Mouse (Mus musculus) liver, embryonic 14.5 days (tissue): ENCODE measurements at regions not wholly inside any gene's neighbourhood (a gene's known extent, or its start where the extent isn't known, plus 50 kb on each side); places are given as distances from the start of the nearest gene placed in this dataset.

Source experiments
- ATAC-seq: fragments of 200-750 bp; cut with Nextera tagmentation; 2 replicates; pipeline ENCODE4 v1.8.0; 2017; ENCODE audit warnings: moderate number of reproducible peaks, mild to moderate bottlenecking, moderate library complexity; ENCODE audit not compliant: insufficient read depth
- DNase-seq, 3 experiments: peaks; one replicate each; pipeline ENCODE4 v3.0.0-alpha.2; 2012 to 2013; ENCODE audit warnings: low read depth in 3 of 3, low spot score in 3 of 3
- H3K27ac ChIP-seq: fragments of 300-500 bp; sonication (generic); 2 replicates; pipeline ENCODE4 v1.5.1; 2014; ENCODE audit warnings: moderate library complexity, mild to moderate bottlenecking, control low read depth, inconsistent platforms
- H3K27me3 ChIP-seq: fragments of 300-500 bp; sonication (generic); 2 replicates; pipeline ENCODE4 v1.6.1; 2014; ENCODE audit warnings: mild to moderate bottlenecking, low read length, moderate library complexity; ENCODE audit not compliant: control insufficient read depth, insufficient read depth
- H3K36me3 ChIP-seq: fragments of 300-500 bp; sonication (generic); replicated peaks from 2 replicates; pipeline ENCODE4 v1.6.1; 2014; ENCODE audit warnings: low read depth; ENCODE audit not compliant: control insufficient read depth, insufficient read depth
- H3K4me1 ChIP-seq, 2 experiments: fragments of 200-500 bp in 1 of 2; fragments of 300-500 bp in 1 of 2; sonication (generic) in 1 of 2; replicated peaks; 2 replicates each; pipeline ENCODE4 v1.6.1; 2012 to 2014; ENCODE audit warnings: antibody characterized with exemption in 1 of 2, inconsistent platforms in 1 of 2, low read length in 1 of 2; ENCODE audit not compliant: control insufficient read depth in 2 of 2, insufficient read depth in 2 of 2
- H3K4me2 ChIP-seq: fragments of 300-500 bp; sonication (generic); 2 replicates; pipeline ENCODE4 v1.6.1; 2014; ENCODE audit warnings: low read depth, mild to moderate bottlenecking, control low read depth, moderate library complexity
- H3K4me3 ChIP-seq, 2 experiments: fragments of 200-500 bp in 1 of 2; fragments of 300-500 bp in 1 of 2; sonication (generic) in 1 of 2; 2 replicates each; pipeline ENCODE4 v1.5.1; 2012 to 2014; ENCODE audit warnings: low read depth in 2 of 2, low read length in 2 of 2, mild to moderate bottlenecking in 2 of 2, control low read depth in 1 of 2, inconsistent platforms in 1 of 2, moderate library complexity in 1 of 2; ENCODE audit not compliant: insufficient read depth in 1 of 2
- H3K9ac ChIP-seq: fragments of 300-500 bp; sonication (generic); replicated peaks from 2 replicates; pipeline ENCODE4 v1.6.1; 2014; ENCODE audit warnings: mild to moderate bottlenecking, control low read depth, moderate library complexity
- H3K9me3 ChIP-seq: fragments of 300-500 bp; sonication (generic); 2 replicates; pipeline ENCODE4 v1.6.1; 2016; ENCODE audit warnings: low read length, mixed read lengths; ENCODE audit not compliant: control insufficient read depth
- CTCF ChIP-seq: IDR thresholded peaks from 2 replicates; pipeline ENCODE4 v1.5.1; 2016; ENCODE audit warnings: antibody characterized with exemption, low read depth, control low read depth
- EP300 ChIP-seq: IDR thresholded peaks from 2 replicates; pipeline ENCODE4 v1.6.1; 2016; ENCODE audit warnings: antibody characterized with exemption, low read depth
- WGBS: fragments of 180-500 bp; shearing (Covaris S2); extraction: QIAGEN DNeasy Blood & Tissue Kit; methylation state at CpG from one replicate; pipeline ENCODE4 v1.1.7; 2014; ENCODE audit not compliant: insufficient replicate concordance; 5-methylcytosine and 5-hydroxymethylcytosine counted together

- no peak for TF ChIP-seq CTCF
- no peak for TF ChIP-seq EP300
- no peak overlapping the region for H3K4me3 ChIP-seq
- DNase-seq (no peak), ATAC-seq (no peak)
- no peaks in the 10 kb centered on the region for H3K4me1 ChIP-seq
- no peaks in the 10 kb centered on the region for H3K36me3 ChIP-seq
- no peak overlapping the region for H3K27ac ChIP-seq
- H3K9ac ChIP-seq, result no peak overlapping the region
- no peak overlapping the region for H3K4me2 ChIP-seq
- no peaks in the 10 kb centered on the region for H3K27me3 ChIP-seq
- no peaks in the 10 kb centered on the region for H3K9me3 ChIP-seq
- whole genome bisulfite sequencing, result 13% methylated on average over 4 of the region's 4 CpGs
These were observed 148.6 kb downstream of the Cyp26b1 start for GRCm38 (mm10) chr6:84445093-84445492.

GRCm38 (mm10) chr6:84442667-84443066 is 151.0 kb downstream of the Cyp26b1 start:
- no peaks in the 10 kb centered on the region for H3K27me3 ChIP-seq
- H3K4me3 ChIP-seq, result no peak overlapping the region
- 54% methylated on average over 1 of the region's 1 CpGs for WGBS
- no peaks in the 10 kb centered on the region for H3K9me3 ChIP-seq
- TF ChIP-seq EP300 (no peak), CTCF (no peak)
- H3K4me1 ChIP-seq, result no peaks in the 10 kb centered on the region
- no peak for ATAC-seq
- H3K9ac ChIP-seq, result no peak overlapping the region
- no peak overlapping the region for H3K4me2 ChIP-seq
- H3K27ac ChIP-seq, result no peak overlapping the region
- no peaks in the 10 kb centered on the region for H3K36me3 ChIP-seq
- no peak for DNase-seq

- Histone ChIP-seq H3K4me3 (no peak overlapping the region), H3K4me1 (no peaks in the 10 kb centered on the region), H3K27ac (no peak overlapping the region), H3K4me2 (no peak overlapping the region), H3K27me3 (no peaks in the 10 kb centered on the region), H3K36me3 (no peaks in the 10 kb centered on the region), H3K9me3 (no peaks in the 10 kb centered on the region), H3K9ac (no peak overlapping the region)
- TF ChIP-seq CTCF (no peak), EP300 (no peak)
- 57% methylated on average over 5 of the region's 5 CpGs for WGBS
- DNase-seq, result no peak
- ATAC-seq, result no peak
These were observed 151.8 kb downstream of the Cyp26b1 start for GRCm38 (mm10) chr6:84441721-84442480.

DNA sequence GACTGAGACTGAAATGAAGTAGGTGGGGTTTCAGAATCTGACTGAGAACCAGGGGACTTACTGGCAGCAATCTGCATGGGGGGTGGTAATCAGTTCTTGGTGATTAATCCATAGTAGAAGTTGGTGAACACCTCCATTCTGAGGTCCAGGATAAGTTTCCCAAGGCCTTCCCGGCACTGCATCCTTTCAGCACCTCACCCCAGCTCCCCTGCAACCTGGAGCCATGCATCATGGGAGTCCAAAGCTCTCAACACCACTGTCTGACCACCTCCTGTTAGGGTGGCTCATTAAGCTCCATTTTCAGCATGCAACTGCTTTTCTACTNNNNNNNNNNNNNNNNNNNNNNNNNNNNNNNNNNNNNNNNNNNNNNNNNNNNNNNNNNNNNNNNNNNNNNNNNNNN is 157.0 kb downstream of the Cyp26b1 start:
- no peak for TF ChIP-seq EP300
- WGBS, result 58% methylated on average over 1 of the region's 1 CpGs
- ATAC-seq, result no peak
- Histone ChIP-seq H3K4me1 (no peaks in the 10 kb centered on the region), H3K27me3 (no peaks in the 10 kb centered on the region), H3K4me3 (no peak overlapping the region), H3K27ac (no peak overlapping the region), H3K9ac (no peak overlapping the region), H3K4me2 (no peak overlapping the region), H3K9me3 (no peaks in the 10 kb centered on the region), H3K36me3 (no peaks in the 10 kb centered on the region)
- DNase-seq, result no peak

- Histone ChIP-seq H3K9ac (no peak overlapping the region), H3K27ac (no peak overlapping the region), H3K27me3 (no peaks in the 10 kb centered on the region), H3K4me3 (no peak overlapping the region), H3K4me1 (no peaks in the 10 kb centered on the region), H3K9me3 (no peaks in the 10 kb centered on the region), H3K4me2 (no peak overlapping the region), H3K36me3 (no peaks in the 10 kb centered on the region)
- DNase-seq (no peak), ATAC-seq (no peak)
- TF ChIP-seq CTCF (no peak), EP300 (no peak)
- 56% methylated on average over 6 of the region's 6 CpGs for WGBS
These were observed 159.2 kb downstream of the Cyp26b1 start for GRCm38 (mm10) chr6:84434532-84434931.
